Mouse (Mus musculus): ENCODE results near the gene Zfand3. TPM values are rescaled to one million over a fixed set of nuclear protein-coding genes. Genes with fewer than 3 reads are reported as not detected.

The Zfand3 gene
- 100 TPM for polyA plus RNA-seq (2014; fragmentation: Illumina TruSeq; extraction: RNeasy Lipid Tissue Mini Kit (QIAGEN cat#74804))

DNA sequence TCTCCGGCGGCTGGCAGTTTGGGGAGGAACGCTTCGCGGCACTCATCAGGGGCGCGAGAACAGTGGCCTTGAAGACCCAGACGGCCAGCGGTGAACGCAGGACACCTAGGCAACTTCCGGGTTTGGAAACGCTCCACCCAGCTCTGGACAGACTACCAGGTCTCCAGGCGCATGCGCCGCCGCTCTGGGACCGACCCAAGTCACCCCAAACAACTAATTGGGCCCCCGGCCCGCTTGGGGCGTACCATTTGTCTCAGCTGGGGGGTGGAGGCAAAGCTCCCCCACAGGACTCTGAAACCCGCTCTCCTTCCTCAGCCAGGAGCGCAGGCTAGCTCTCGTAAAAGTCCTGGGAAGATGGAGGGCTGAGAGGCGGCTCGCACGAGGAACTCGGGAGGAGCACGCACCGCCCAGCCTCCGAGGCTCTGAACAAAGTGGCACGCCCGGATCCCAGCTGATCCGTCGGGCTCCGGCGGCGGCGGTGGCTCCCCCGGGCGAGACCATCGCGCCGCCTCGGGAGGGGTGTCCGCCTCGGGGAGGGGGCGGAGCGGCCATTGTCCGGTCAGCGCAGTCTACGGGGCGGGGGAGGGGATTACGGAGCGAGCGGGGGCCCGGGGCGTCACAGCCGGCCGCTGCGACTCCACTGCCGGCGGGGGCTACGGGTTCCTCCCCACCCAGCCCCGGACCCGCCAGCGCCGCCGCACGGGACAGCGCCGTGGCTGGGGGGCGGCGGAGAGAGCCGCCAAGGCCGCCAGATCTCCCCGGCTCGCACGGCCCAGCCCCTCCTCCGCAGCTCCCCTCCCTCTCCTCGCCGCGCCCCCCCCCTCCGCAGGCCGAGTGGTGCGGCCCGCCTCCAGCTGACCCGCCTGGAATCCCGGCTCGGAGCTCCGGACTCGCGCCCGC is at the start of gene Zfand3:
Zfand3 (plus strand) TSS at position 531 of the 900 bp plus-strand sequence.

GRCm38 (mm10) chr17:29970037-29970555 is 34.4 kb upstream of the Zfand3 start, which contains the start of gene Mdga1:
Gene Mdga1 (minus strand): TSS chr17:29970087.

Other genes with a start within 250 kb of the Zfand3 start
- gene Mdga1, start 34.6 kb upstream of the Zfand3 start, polyA plus RNA-seq (2014; fragmentation: Illumina TruSeq; extraction: RNeasy Lipid Tissue Mini Kit (QIAGEN cat#74804)) = not detected

All from ovary, adult 10 weeks (tissue).